Mouse (Mus musculus): ENCODE data around the gene I830077J02Rik. TPM values are rescaled to one million over a fixed set of nuclear protein-coding genes. Genes with fewer than 3 reads are reported as not detected.

I830077J02Rik gene
- polyA plus RNA-seq, 1 experiment, result 72.9 TPM

DNA sequence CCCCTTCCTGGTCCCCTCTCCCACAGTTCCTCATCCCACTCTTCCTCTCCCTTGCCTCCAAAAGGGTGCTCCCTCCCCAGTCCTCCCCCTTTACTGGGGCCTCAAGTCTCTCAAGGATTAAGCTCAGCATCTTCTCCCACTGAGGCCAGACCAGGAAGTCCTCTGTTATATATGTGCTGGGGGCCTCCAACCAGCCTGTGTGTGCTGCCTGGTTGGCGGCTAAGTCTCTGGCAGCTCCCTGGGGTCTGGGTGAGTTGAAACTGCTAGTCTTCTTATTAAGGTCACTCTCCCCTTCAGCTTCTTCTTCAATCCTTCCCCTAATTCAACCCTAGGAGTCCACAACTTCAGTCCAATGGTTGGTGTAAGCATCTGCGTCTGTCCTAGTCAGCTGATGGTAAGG is 49.4 kb downstream of the I830077J02Rik start:
- WGBS, result 89% methylated on average over 2 of the region's 2 CpGs
- Histone ChIP-seq H3K4me1 (ENCODE audit: control insufficient read depth, insufficient read depth, low read length) (peaks cover 2% of the 10 kb centered on the region; the same call in 1 of the 2 replicates), H3K4me3 (replicated peaks; ENCODE audit: control insufficient read depth, low read depth, low read length) (no peak overlapping the region), H3K27ac (ENCODE audit: control insufficient read depth, insufficient read depth, low read depth, low read length, poor library complexity) (no peak overlapping the region)
- TF ChIP-seq POLR2A (IDR thresholded peaks at IDR 0.05; ENCODE audit: borderline replicate concordance, control insufficient read depth, low read depth, low read length) (no peak), CTCF (IDR thresholded peaks at IDR 0.05; ENCODE audit: control insufficient read depth, insufficient read depth, low read length) (no peak)

DNA sequence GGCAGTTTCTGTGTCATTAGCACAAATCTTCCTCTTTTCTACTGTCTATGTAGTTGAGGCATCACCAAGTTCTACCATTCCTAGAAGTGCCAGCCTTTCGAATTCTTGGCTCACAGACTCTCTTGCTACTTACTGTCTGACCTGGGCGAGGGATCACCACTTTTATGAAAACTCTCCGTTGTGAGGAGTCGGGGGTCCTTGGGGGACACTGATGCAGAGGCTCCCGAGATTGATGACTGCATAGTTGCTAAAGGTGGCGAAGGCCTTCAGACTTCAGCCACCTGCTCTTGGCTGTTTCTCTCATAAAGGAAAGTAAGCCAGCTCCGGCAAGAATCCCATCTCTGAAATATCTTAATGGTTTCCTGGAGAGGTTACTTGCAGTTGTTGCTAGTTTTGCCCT is 50.4 kb downstream of the I830077J02Rik start:
- Histone ChIP-seq H3K4me1 (ENCODE audit: control insufficient read depth, insufficient read depth, low read length) (peaks cover 6% of the 10 kb centered on the region; the same call in 1 of the 2 replicates), H3K27ac (ENCODE audit: control insufficient read depth, insufficient read depth, low read depth, low read length, poor library complexity) (no peak overlapping the region), H3K4me3 (replicated peaks; ENCODE audit: control insufficient read depth, low read depth, low read length) (no peak overlapping the region)
- TF ChIP-seq CTCF (IDR thresholded peaks at IDR 0.05; ENCODE audit: control insufficient read depth, insufficient read depth, low read length) (no peak), POLR2A (IDR thresholded peaks at IDR 0.05; ENCODE audit: borderline replicate concordance, control insufficient read depth, low read depth, low read length) (no peak)
- 84% methylated on average over 7 of the region's 7 CpGs for WGBS

DNA sequence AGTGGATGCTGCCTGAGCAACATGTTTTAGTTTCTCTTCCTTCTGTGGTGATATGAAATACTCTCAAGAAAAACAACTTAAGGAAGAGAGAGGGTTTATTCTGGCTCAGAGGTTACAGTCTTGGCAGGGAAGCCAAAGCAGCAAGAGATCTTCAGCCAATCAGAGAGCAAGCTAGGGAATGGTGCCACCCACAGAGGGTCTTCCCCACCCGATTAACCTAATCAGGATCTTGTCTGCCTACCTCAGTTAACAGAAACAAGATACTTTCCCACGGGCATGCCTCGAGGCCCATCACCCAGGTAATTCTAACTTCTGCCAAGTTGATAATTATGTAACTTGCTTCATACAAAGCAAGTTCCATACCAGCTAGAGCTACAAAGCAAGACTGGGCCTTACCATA is 52.0 kb downstream of the I830077J02Rik start:
- TF ChIP-seq CTCF (IDR thresholded peaks at IDR 0.05; ENCODE audit: control insufficient read depth, insufficient read depth, low read length) (no peak), POLR2A (IDR thresholded peaks at IDR 0.05; ENCODE audit: borderline replicate concordance, control insufficient read depth, low read depth, low read length) (no peak)
- 43% methylated on average over 3 of the region's 3 CpGs for WGBS
- H3K4me1 ChIP-seq (ENCODE audit: control insufficient read depth, insufficient read depth, low read length), result peaks cover 6% of the 10 kb centered on the region; the same call in 1 of the 2 replicates
- no peak overlapping the region for H3K27ac ChIP-seq (ENCODE audit: control insufficient read depth, insufficient read depth, low read depth, low read length, poor library complexity)
- no peak overlapping the region for H3K4me3 ChIP-seq (replicated peaks; ENCODE audit: control insufficient read depth, low read depth, low read length)

DNA sequence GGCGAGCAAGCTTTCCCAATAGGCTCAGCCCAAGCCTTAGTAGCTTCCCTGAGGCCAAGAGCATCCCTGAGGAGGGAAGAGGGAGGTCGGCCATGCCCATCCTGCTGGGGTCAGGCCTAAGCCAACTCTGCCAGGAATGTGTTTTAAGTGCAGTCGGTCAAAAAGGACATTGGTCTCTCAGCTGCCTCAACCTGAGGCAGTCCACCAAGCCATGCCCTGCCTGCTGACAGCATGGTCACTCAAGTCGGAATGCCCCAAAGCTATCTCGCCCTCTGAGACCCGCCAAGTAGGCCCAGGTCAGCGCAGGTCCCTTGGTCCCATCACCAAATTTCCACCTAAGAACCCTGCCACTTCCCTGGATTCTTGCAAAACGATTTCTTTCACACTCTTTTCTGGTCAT is 53.7 kb downstream of the I830077J02Rik start:
- 91% methylated on average over 8 of the region's 8 CpGs for WGBS

DNA sequence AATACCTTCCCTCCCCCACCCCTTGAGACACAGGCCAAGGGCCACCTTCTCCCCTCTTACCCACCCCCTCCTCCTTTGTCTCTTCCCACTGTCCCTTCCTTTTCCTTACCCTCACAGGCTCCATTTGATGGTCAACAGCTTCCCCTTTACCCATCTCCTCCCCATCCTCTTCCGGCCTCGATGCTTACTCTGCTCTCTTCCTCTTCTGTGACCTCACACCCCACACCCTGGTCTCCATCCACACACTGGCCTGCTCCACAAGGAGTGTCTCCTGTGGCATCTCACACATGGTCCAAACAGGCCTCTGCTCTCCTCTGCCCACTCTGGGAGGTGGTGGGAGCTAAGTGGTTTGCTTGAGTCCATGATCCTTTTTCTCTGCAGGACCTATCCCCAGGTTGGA is 54.5 kb downstream of the I830077J02Rik start:
- no peak for TF ChIP-seq POLR2A (IDR thresholded peaks at IDR 0.05; ENCODE audit: borderline replicate concordance, control insufficient read depth, low read depth, low read length)
- TF ChIP-seq CTCF (IDR thresholded peaks at IDR 0.05; ENCODE audit: control insufficient read depth, insufficient read depth, low read length), result no peak
- no peak overlapping the region for H3K27ac ChIP-seq (ENCODE audit: control insufficient read depth, insufficient read depth, low read depth, low read length, poor library complexity)
- 16% methylated on average over 2 of the region's 2 CpGs for WGBS

More for the DNA sequence above, 53.7 kb downstream of the I830077J02Rik start:
- H3K4me3 ChIP-seq (replicated peaks; ENCODE audit: control insufficient read depth, low read depth, low read length), result no peak overlapping the region
- no peak for TF ChIP-seq POLR2A (IDR thresholded peaks at IDR 0.05; ENCODE audit: borderline replicate concordance, control insufficient read depth, low read depth, low read length)
- TF ChIP-seq CTCF (IDR thresholded peaks at IDR 0.05; ENCODE audit: control insufficient read depth, insufficient read depth, low read length), result no peak
- peaks cover 6% of the 10 kb centered on the region; the same call in 1 of the 2 replicates for H3K4me1 ChIP-seq (ENCODE audit: control insufficient read depth, insufficient read depth, low read length)
- H3K27ac ChIP-seq (ENCODE audit: control insufficient read depth, insufficient read depth, low read depth, low read length, poor library complexity), result no peak overlapping the region

DNA sequence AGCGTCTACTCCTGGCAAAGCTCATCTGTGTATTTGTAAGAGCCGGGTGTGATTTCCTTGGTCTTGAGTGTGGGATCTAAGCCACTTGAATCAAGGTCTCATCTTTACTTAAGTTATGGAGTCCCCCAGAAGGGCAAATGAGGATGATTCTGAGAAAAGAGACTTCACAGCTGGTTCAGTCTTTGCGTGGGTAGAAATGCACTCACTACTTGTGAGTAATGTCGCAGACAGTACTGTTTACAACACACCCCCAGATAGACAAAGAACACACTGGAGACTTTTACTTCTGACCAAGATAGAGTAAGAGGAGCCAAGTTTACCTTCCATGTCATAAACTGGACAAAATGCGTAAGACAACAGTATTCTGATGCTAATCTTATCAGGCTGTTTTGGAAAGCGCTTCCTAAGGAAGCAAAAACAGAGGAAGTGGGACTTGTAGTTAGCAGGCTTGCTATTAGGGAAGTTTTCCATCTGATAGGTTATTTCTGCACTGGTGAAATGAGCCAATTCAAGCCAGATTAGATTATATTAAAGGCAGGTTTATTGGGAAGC is 55.1 kb downstream of the I830077J02Rik start:
- no peak for TF ChIP-seq CTCF (IDR thresholded peaks at IDR 0.05; ENCODE audit: control insufficient read depth, insufficient read depth, low read length)
- Histone ChIP-seq H3K27ac (ENCODE audit: control insufficient read depth, insufficient read depth, low read depth, low read length, poor library complexity) (no peak overlapping the region), H3K4me1 (ENCODE audit: control insufficient read depth, insufficient read depth, low read length) (peaks cover 6% of the 10 kb centered on the region; the same call in 1 of the 2 replicates), H3K4me3 (replicated peaks; ENCODE audit: control insufficient read depth, low read depth, low read length) (no peak overlapping the region)
- WGBS, result 65% methylated on average over 6 of the region's 6 CpGs

More for the DNA sequence above, 54.5 kb downstream of the I830077J02Rik start:
- H3K4me1 ChIP-seq (ENCODE audit: control insufficient read depth, insufficient read depth, low read length), result peaks cover 6% of the 10 kb centered on the region; the same call in 1 of the 2 replicates
- H3K4me3 ChIP-seq (replicated peaks; ENCODE audit: control insufficient read depth, low read depth, low read length), result no peak overlapping the region

DNA sequence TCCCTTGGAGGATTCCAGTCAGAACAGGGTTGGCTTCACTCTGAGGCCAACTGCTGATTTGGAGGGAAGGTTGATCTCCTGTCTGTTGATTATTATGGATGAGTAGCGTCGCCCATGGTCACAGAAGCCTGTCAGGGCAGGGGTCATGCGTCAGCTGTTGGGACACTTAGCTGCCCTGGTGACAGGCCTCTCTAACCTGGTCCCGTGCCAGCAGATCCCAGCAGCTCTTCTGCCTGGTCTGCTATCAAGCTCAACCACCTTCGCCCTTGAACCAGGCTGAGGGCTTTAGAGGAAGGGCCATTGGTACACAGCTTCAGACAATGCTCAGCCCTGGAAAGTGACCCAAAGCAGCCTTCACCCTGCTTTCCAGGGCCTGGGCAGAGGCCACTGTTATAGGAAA is 56.4 kb downstream of the I830077J02Rik start:
- WGBS, result 67% methylated on average over 5 of the region's 5 CpGs
- Histone ChIP-seq H3K4me3 (replicated peaks; ENCODE audit: control insufficient read depth, low read depth, low read length) (no peak overlapping the region), H3K27ac (ENCODE audit: control insufficient read depth, insufficient read depth, low read depth, low read length, poor library complexity) (no peak overlapping the region), H3K4me1 (ENCODE audit: control insufficient read depth, insufficient read depth, low read length) (peaks cover 6% of the 10 kb centered on the region; the same call in 1 of the 2 replicates)
- no peak for TF ChIP-seq CTCF (IDR thresholded peaks at IDR 0.05; ENCODE audit: control insufficient read depth, insufficient read depth, low read length)
- TF ChIP-seq POLR2A (IDR thresholded peaks at IDR 0.05; ENCODE audit: borderline replicate concordance, control insufficient read depth, low read depth, low read length), result no peak

Other genes with a start within 250 kb of the I830077J02Rik start
- 16.9 and 20.5 TPM in 2 replicates for gene Ddx20, start 245.1 kb downstream of the I830077J02Rik start, polyA plus RNA-seq (2011; ENCODE audit: insufficient read depth, insufficient read length, low replicate concordance, missing spikeins)
- 1.5 TPM in 1 of 2 replicates, not detected in the other for gene Inka2, start 228.1 kb downstream of the I830077J02Rik start, polyA plus RNA-seq (2011; ENCODE audit: insufficient read depth, insufficient read length, low replicate concordance, missing spikeins)
- 91.9 and 112 TPM in 2 replicates for gene Rap1a, start 131.3 kb downstream of the I830077J02Rik start, polyA plus RNA-seq (2011; ENCODE audit: insufficient read depth, insufficient read length, low replicate concordance, missing spikeins)
- 1.7 and 3.4 TPM in 2 replicates for gene Adora3, start 61.8 kb downstream of the I830077J02Rik start, polyA plus RNA-seq (2011; ENCODE audit: insufficient read depth, insufficient read length, low replicate concordance, missing spikeins)
- gene Tmigd3, start 61.8 kb downstream of the I830077J02Rik start, polyA plus RNA-seq (2011; ENCODE audit: insufficient read depth, insufficient read length, low replicate concordance, missing spikeins), result not detected in 2 replicates
- gene Wdr77, start 26.7 kb upstream of the I830077J02Rik start, polyA plus RNA-seq (2011; ENCODE audit: insufficient read depth, insufficient read length, low replicate concordance, missing spikeins), result 15.8 and 23.9 TPM in 2 replicates
- gene Atp5f1, start 27.4 kb upstream of the I830077J02Rik start, polyA plus RNA-seq (2011; ENCODE audit: insufficient read depth, insufficient read length, low replicate concordance, missing spikeins), result 125 and 184 TPM in 2 replicates
- gene Ovgp1, start 41.0 kb upstream of the I830077J02Rik start, polyA plus RNA-seq (2011; ENCODE audit: insufficient read depth, insufficient read length, low replicate concordance, missing spikeins), result 5.5 and 16.0 TPM in 2 replicates
- gene Pifo, start 82.0 kb upstream of the I830077J02Rik start, polyA plus RNA-seq (2011; ENCODE audit: insufficient read depth, insufficient read length, low replicate concordance, missing spikeins), result not detected in 2 replicates
- 5.1 and 9.9 TPM in 2 replicates for gene Chil5, start 100.2 kb upstream of the I830077J02Rik start, polyA plus RNA-seq (2011; ENCODE audit: insufficient read depth, insufficient read length, low replicate concordance, missing spikeins)
- not detected in 2 replicates for gene Chia1, start 180.6 kb upstream of the I830077J02Rik start, polyA plus RNA-seq (2011; ENCODE audit: insufficient read depth, insufficient read length, low replicate concordance, missing spikeins)
- 120 and 448 TPM in 2 replicates for gene Chil3, start 234.9 kb upstream of the I830077J02Rik start, polyA plus RNA-seq (2011; ENCODE audit: insufficient read depth, insufficient read length, low replicate concordance, missing spikeins)